Mouse (Mus musculus) liver, embryonic 13.5 days (tissue): ENCODE results near the gene Atp2c1. TPM values are rescaled to one million over a fixed set of nuclear protein-coding genes. Genes with fewer than 3 reads are reported as not detected.

ENCODE experiments used
- ATAC-seq: fragments of 200-750 bp; cut with Nextera tagmentation; 2 replicates; pipeline ENCODE4 v1.8.0; 2017; ENCODE audit warnings: low read depth, mild to moderate bottlenecking, moderate number of reproducible peaks, moderate library complexity
- DNase-seq: peaks from one replicate; pipeline ENCODE4 v3.0.0; 2022
- H3K27ac ChIP-seq: fragments of 300-500 bp; sonication (generic); 2 replicates; pipeline ENCODE4 v1.5.1; 2015; ENCODE audit warnings: moderate library complexity, mild to moderate bottlenecking, inconsistent platforms
- H3K27me3 ChIP-seq: fragments of 300-500 bp; sonication (generic); 2 replicates; pipeline ENCODE4 v1.6.1; 2015; ENCODE audit warnings: mild to moderate bottlenecking, inconsistent platforms
- H3K36me3 ChIP-seq: fragments of 300-500 bp; sonication (generic); 2 replicates; pipeline ENCODE4 v1.6.1; 2015; ENCODE audit warnings: mild to moderate bottlenecking, inconsistent platforms
- H3K4me1 ChIP-seq: fragments of 300-500 bp; sonication (generic); replicated peaks from 2 replicates; pipeline ENCODE4 v1.6.1; 2015; ENCODE audit warnings: inconsistent platforms
- H3K4me2 ChIP-seq: fragments of 300-500 bp; sonication (generic); 2 replicates; pipeline ENCODE4 v1.6.1; 2015; ENCODE audit warnings: inconsistent platforms, mild to moderate bottlenecking, moderate library complexity
- H3K4me3 ChIP-seq: fragments of 300-500 bp; sonication (generic); replicated peaks from 2 replicates; pipeline ENCODE4 v1.5.1; 2015; ENCODE audit warnings: mild to moderate bottlenecking, inconsistent platforms
- H3K9ac ChIP-seq: fragments of 300-500 bp; sonication (generic); 2 replicates; pipeline ENCODE4 v1.6.1; 2015; ENCODE audit warnings: mild to moderate bottlenecking, inconsistent platforms
- H3K9me3 ChIP-seq: fragments of 300-500 bp; sonication (generic); replicated peaks from 2 replicates; pipeline ENCODE4 v1.6.1; 2016; ENCODE audit warnings: inconsistent platforms
- WGBS: fragments of 180-500 bp; shearing (Covaris S2); methylation state at CpG from one replicate; pipeline ENCODE4 v1.1.7; 2015; ENCODE audit not compliant: insufficient replicate concordance; 5-methylcytosine and 5-hydroxymethylcytosine counted together
- polyA plus RNA-seq: library from polyadenylated mRNA; unstranded; fragments of >200 nt; fragmentation: Nextera tagmentation; extraction: Ambion mirVana; gene quantifications from 2 replicates; pipeline ENCODE4 v1.2.1, GENCODE M21; 2015

The Atp2c1 gene
- polyA plus RNA-seq, 1 experiment from 2014 or later: 23.2 TPM

- H3K9me3 ChIP-seq: no peaks in the 10 kb centered on the region
- WGBS: 62% methylated on average over 2 of the region's 2 CpGs
- no peaks in the 10 kb centered on the region for H3K36me3 ChIP-seq
- H3K4me3 ChIP-seq: no peak overlapping the region
- no peak overlapping the region for H3K9ac ChIP-seq
- H3K27ac ChIP-seq: no peak overlapping the region
- ATAC-seq: no peak
- no peak overlapping the region for H3K4me2 ChIP-seq
- DNase-seq: no peak
- H3K4me1 ChIP-seq: no peaks in the 10 kb centered on the region
- H3K27me3 ChIP-seq: no peaks in the 10 kb centered on the region
Measured at GRCm38 (mm10) chr9:105362181-105362580, 164.9 kb downstream of the Atp2c1 start.

Other genes with a start within 250 kb of the Atp2c1 start
- 5.3 and 7.1 TPM in 2 replicates for gene Aste1, start 131.9 kb downstream of the Atp2c1 start, polyA plus RNA-seq
- 0.07 TPM in 1 of 2 replicates, not detected in the other for gene Nek11, start 131.8 kb downstream of the Atp2c1 start, polyA plus RNA-seq
- gene Pik3r4, start 115.7 kb upstream of the Atp2c1 start, polyA plus RNA-seq: 6.0 and 7.7 TPM in 2 replicates